Mouse (Mus musculus): ENCODE measurements around the gene Taar7e. TPM values are rescaled to one million over a fixed set of nuclear protein-coding genes. Genes with fewer than 3 reads are reported as not detected.
"Not testable (repeated sequence)": the region's sequence is repeated elsewhere in the genome, so short reads cannot be mapped to it uniquely, and the experiment has no call there.

Taar7e gene
- total and polyA plus RNA-seq, 2 experiments = not detected

GRCm38 (mm10) chr10:24026922-24027321 is 10.5 kb upstream of the Taar7e start, which contains the start of gene Taar7d:
TSS of gene Taar7d (plus strand) at chr10:24027222.
- no peaks in the 10 kb centered on the region for H3K79me2 ChIP-seq (ENCODE audit: control insufficient read depth, insufficient read depth, low read length)
- no peaks in the 10 kb centered on the region for H3K4me1 ChIP-seq (ENCODE audit: control insufficient read depth, insufficient read depth, low read length)
- no peaks in the 10 kb centered on the region for H3K36me3 ChIP-seq (ENCODE audit: control insufficient read depth, insufficient read depth, low read length)
- no peak for DNase-seq (ENCODE audit: extremely low read depth, low read depth, low spot score)
- no peaks in the 10 kb centered on the region for H3K27me3 ChIP-seq (ENCODE audit: control insufficient read depth, insufficient read depth, low read length)
- no peak within 1 kb of the TSS for H3K9ac ChIP-seq (ENCODE audit: low read depth, low read length)
- H3K4me3 ChIP-seq (ENCODE audit: insufficient read depth, low read depth, low read length) = no peak within 1 kb of the TSS
- no peak for TF ChIP-seq CTCF (IDR thresholded peaks at IDR 0.05; ENCODE audit: low read depth, low read length)
- TF ChIP-seq POLR2A (IDR thresholded peaks at IDR 0.05; ENCODE audit: extremely low read depth, insufficient read depth, low read length) = no peak
- no peak within 1 kb of the TSS for H3K27ac ChIP-seq (replicated peaks; ENCODE audit: insufficient read depth, low read depth, low read length)

- DNase-seq (ENCODE audit: extremely low read depth, low read depth, low spot score) = no peak
- H3K36me3 ChIP-seq (ENCODE audit: control insufficient read depth, insufficient read depth, low read length) = no peaks in the 10 kb centered on the region
- H3K4me3 ChIP-seq (ENCODE audit: insufficient read depth, low read depth, low read length) = no peak overlapping the region
- H3K4me1 ChIP-seq (ENCODE audit: control insufficient read depth, insufficient read depth, low read length) = no peaks in the 10 kb centered on the region
- TF ChIP-seq CTCF (IDR thresholded peaks at IDR 0.05; ENCODE audit: low read depth, low read length) (no peak), POLR2A (IDR thresholded peaks at IDR 0.05; ENCODE audit: extremely low read depth, insufficient read depth, low read length) (no peak)
- no peaks in the 10 kb centered on the region for H3K27me3 ChIP-seq (ENCODE audit: control insufficient read depth, insufficient read depth, low read length)
- no peak overlapping the region for H3K9ac ChIP-seq (ENCODE audit: low read depth, low read length)
- H3K27ac ChIP-seq (replicated peaks; ENCODE audit: insufficient read depth, low read depth, low read length) = no peak overlapping the region
- H3K79me2 ChIP-seq (ENCODE audit: control insufficient read depth, insufficient read depth, low read length) = no peaks in the 10 kb centered on the region
Measured at GRCm38 (mm10) chr10:24031347-24031746, 6.1 kb upstream of the Taar7e start.

GRCm38 (mm10) chr10:24040120-24040869 is 2.9 kb downstream of the Taar7e start:
- Histone ChIP-seq H3K27ac (replicated peaks; ENCODE audit: insufficient read depth, low read depth, low read length) (no peak overlapping the region), H3K4me3 (ENCODE audit: insufficient read depth, low read depth, low read length) (no peak overlapping the region), H3K27me3 (ENCODE audit: control insufficient read depth, insufficient read depth, low read length) (no peaks in the 10 kb centered on the region), H3K36me3 (ENCODE audit: control insufficient read depth, insufficient read depth, low read length) (no peaks in the 10 kb centered on the region), H3K79me2 (ENCODE audit: control insufficient read depth, insufficient read depth, low read length) (no peaks in the 10 kb centered on the region), H3K4me1 (ENCODE audit: control insufficient read depth, insufficient read depth, low read length) (no peaks in the 10 kb centered on the region), H3K9ac (ENCODE audit: low read depth, low read length) (no peak overlapping the region)
- DNase-seq (ENCODE audit: extremely low read depth, low read depth, low spot score) = no peak
- WGBS = 71% methylated on average over 2 of the region's 2 CpGs
- TF ChIP-seq CTCF (IDR thresholded peaks at IDR 0.05; ENCODE audit: low read depth, low read length) = no peak
- no peak for TF ChIP-seq POLR2A (IDR thresholded peaks at IDR 0.05; ENCODE audit: extremely low read depth, insufficient read depth, low read length)

GRCm38 (mm10) chr10:24049210-24049609 is 11.8 kb downstream of the Taar7e start, which contains the start of gene Taar7f:
TSS of gene Taar7f (plus strand) at chr10:24049510.
- DNase-seq (ENCODE audit: extremely low read depth, low read depth, low spot score) = no peak
- Histone ChIP-seq H3K79me2 (ENCODE audit: control insufficient read depth, insufficient read depth, low read length) (no peaks in the 10 kb centered on the region), H3K9ac (ENCODE audit: low read depth, low read length) (no peak within 1 kb of the TSS), H3K27ac (replicated peaks; ENCODE audit: insufficient read depth, low read depth, low read length) (no peak within 1 kb of the TSS), H3K4me1 (ENCODE audit: control insufficient read depth, insufficient read depth, low read length) (no peaks in the 10 kb centered on the region), H3K27me3 (ENCODE audit: control insufficient read depth, insufficient read depth, low read length) (no peaks in the 10 kb centered on the region), H3K4me3 (ENCODE audit: insufficient read depth, low read depth, low read length) (no peak within 1 kb of the TSS), H3K36me3 (ENCODE audit: control insufficient read depth, insufficient read depth, low read length) (no peaks in the 10 kb centered on the region)
- TF ChIP-seq CTCF (IDR thresholded peaks at IDR 0.05; ENCODE audit: low read depth, low read length) (no peak), POLR2A (IDR thresholded peaks at IDR 0.05; ENCODE audit: extremely low read depth, insufficient read depth, low read length) (no peak)

GRCm38 (mm10) chr10:24052039-24052438 is 14.6 kb downstream of the Taar7e start:
- no peak overlapping the region for H3K9ac ChIP-seq (ENCODE audit: low read depth, low read length)
- H3K36me3 ChIP-seq (ENCODE audit: control insufficient read depth, insufficient read depth, low read length) = no peaks in the 10 kb centered on the region
- no peaks in the 10 kb centered on the region for H3K4me1 ChIP-seq (ENCODE audit: control insufficient read depth, insufficient read depth, low read length)
- TF ChIP-seq POLR2A (IDR thresholded peaks at IDR 0.05; ENCODE audit: extremely low read depth, insufficient read depth, low read length) (no peak), CTCF (IDR thresholded peaks at IDR 0.05; ENCODE audit: low read depth, low read length) (no peak)
- 70% methylated on average over 5 of the region's 5 CpGs for WGBS
- DNase-seq (ENCODE audit: extremely low read depth, low read depth, low spot score) = no peak
- no peak overlapping the region for H3K4me3 ChIP-seq (ENCODE audit: insufficient read depth, low read depth, low read length)
- no peaks in the 10 kb centered on the region for H3K79me2 ChIP-seq (ENCODE audit: control insufficient read depth, insufficient read depth, low read length)
- no peak overlapping the region for H3K27ac ChIP-seq (replicated peaks; ENCODE audit: insufficient read depth, low read depth, low read length)
- H3K27me3 ChIP-seq (ENCODE audit: control insufficient read depth, insufficient read depth, low read length) = no peaks in the 10 kb centered on the region

- no peak for TF ChIP-seq POLR2A (IDR thresholded peaks at IDR 0.05; ENCODE audit: extremely low read depth, insufficient read depth, low read length)
- TF ChIP-seq CTCF (IDR thresholded peaks at IDR 0.05; ENCODE audit: low read depth, low read length) = no peak
Measured at GRCm38 (mm10) chr10:24058986-24059385, 21.6 kb downstream of the Taar7e start.

GRCm38 (mm10) chr10:24074751-24075150 is 37.3 kb downstream of the Taar7e start:
- H3K36me3 ChIP-seq (ENCODE audit: control insufficient read depth, insufficient read depth, low read length); H3K9ac ChIP-seq (ENCODE audit: low read depth, low read length); H3K27me3 ChIP-seq (ENCODE audit: control insufficient read depth, insufficient read depth, low read length); H3K4me1 ChIP-seq (ENCODE audit: control insufficient read depth, insufficient read depth, low read length); H3K79me2 ChIP-seq (ENCODE audit: control insufficient read depth, insufficient read depth, low read length); H3K4me3 ChIP-seq (ENCODE audit: insufficient read depth, low read depth, low read length); H3K27ac ChIP-seq (replicated peaks; ENCODE audit: insufficient read depth, low read depth, low read length): not testable (repeated sequence)
- WGBS = 5% methylated on average over 2 of the region's 2 CpGs
- DNase-seq (ENCODE audit: extremely low read depth, low read depth, low spot score) = peak; percentile 94

More at GRCm38 (mm10) chr10:24058986-24059385, 21.6 kb downstream of the Taar7e start:
- H3K9ac ChIP-seq (ENCODE audit: low read depth, low read length) = no peak overlapping the region
- H3K79me2 ChIP-seq (ENCODE audit: control insufficient read depth, insufficient read depth, low read length) = no peaks in the 10 kb centered on the region
- H3K36me3 ChIP-seq (ENCODE audit: control insufficient read depth, insufficient read depth, low read length) = no peaks in the 10 kb centered on the region
- no peak overlapping the region for H3K27ac ChIP-seq (replicated peaks; ENCODE audit: insufficient read depth, low read depth, low read length)
- no peaks in the 10 kb centered on the region for H3K4me1 ChIP-seq (ENCODE audit: control insufficient read depth, insufficient read depth, low read length)
- DNase-seq (ENCODE audit: extremely low read depth, low read depth, low spot score) = no peak
- no peak overlapping the region for H3K4me3 ChIP-seq (ENCODE audit: insufficient read depth, low read depth, low read length)
- WGBS = 80% methylated on average over 3 of the region's 3 CpGs
- no peaks in the 10 kb centered on the region for H3K27me3 ChIP-seq (ENCODE audit: control insufficient read depth, insufficient read depth, low read length)

- not testable (repeated sequence) for H3K4me1 ChIP-seq (ENCODE audit: control insufficient read depth, insufficient read depth, low read length); H3K27me3 ChIP-seq (ENCODE audit: control insufficient read depth, insufficient read depth, low read length); H3K27ac ChIP-seq (replicated peaks; ENCODE audit: insufficient read depth, low read depth, low read length); H3K4me3 ChIP-seq (ENCODE audit: insufficient read depth, low read depth, low read length); H3K9ac ChIP-seq (ENCODE audit: low read depth, low read length); H3K36me3 ChIP-seq (ENCODE audit: control insufficient read depth, insufficient read depth, low read length); H3K79me2 ChIP-seq (ENCODE audit: control insufficient read depth, insufficient read depth, low read length); DNase-seq (ENCODE audit: extremely low read depth, low read depth, low spot score)
- 89% methylated on average over 2 of the region's 4 CpGs for WGBS
Measured at GRCm38 (mm10) chr10:24076200-24076599, 38.8 kb downstream of the Taar7e start, which contains the start of gene Taar8a. TSS of gene Taar8a (plus strand) at chr10:24076500.
